Mouse (Mus musculus) embryonic facial prominence, embryonic 11.5 days (tissue): ENCODE data around the gene Aif1l. TPM values are rescaled to one million over a fixed set of nuclear protein-coding genes. Genes with fewer than 3 reads are reported as not detected.

Source experiments
- ATAC-seq: fragments of 200-750 bp; cut with Nextera tagmentation; replicated peaks from 2 replicates; pipeline ENCODE4 v1.8.0; 2017; ENCODE audit warnings: low read depth; ENCODE audit not compliant: insufficient number of reproducible peaks, low FRiP score, low TSS enrichment
- DNase-seq: peaks from one replicate; pipeline ENCODE4 v3.0.0-alpha.2; 2015; ENCODE audit warnings: low spot score
- H3K27ac ChIP-seq: fragments of 300-500 bp; sonication (generic); replicated peaks from 2 replicates; pipeline ENCODE4 v1.5.1; 2014; ENCODE audit warnings: mild to moderate bottlenecking, low read depth, low read length, control low read depth
- H3K27me3 ChIP-seq: fragments of 300-500 bp; sonication (generic); 2 replicates; pipeline ENCODE4 v1.6.1; 2014; ENCODE audit warnings: mild to moderate bottlenecking, low read length, moderate library complexity, mixed read lengths; ENCODE audit not compliant: control insufficient read depth, insufficient read depth
- H3K36me3 ChIP-seq: fragments of 300-500 bp; sonication (generic); replicated peaks from 2 replicates; pipeline ENCODE4 v1.6.1; 2014; ENCODE audit warnings: low read depth, mild to moderate bottlenecking, low read length, moderate library complexity, mixed read lengths; ENCODE audit not compliant: control insufficient read depth, insufficient read depth
- H3K4me1 ChIP-seq: fragments of 300-500 bp; sonication (generic); 2 replicates; pipeline ENCODE4 v1.6.1; 2014; ENCODE audit warnings: low read length, mixed read lengths; ENCODE audit not compliant: control insufficient read depth, insufficient read depth
- H3K4me2 ChIP-seq: fragments of 300-500 bp; sonication (generic); 2 replicates; pipeline ENCODE4 v1.6.1; 2014; ENCODE audit warnings: low read depth, mild to moderate bottlenecking, control low read depth, low read length, moderate library complexity
- H3K4me3 ChIP-seq: fragments of 300-500 bp; sonication (generic); 2 replicates; pipeline ENCODE4 v1.5.1; 2014; ENCODE audit warnings: low read depth, low read length, control low read depth
- H3K9ac ChIP-seq: fragments of 300-500 bp; sonication (generic); replicated peaks from 2 replicates; pipeline ENCODE4 v1.6.1; 2014; ENCODE audit warnings: mild to moderate bottlenecking, control low read depth, low read length
- H3K9me3 ChIP-seq: fragments of 300-500 bp; sonication (generic); replicated peaks from 2 replicates; pipeline ENCODE4 v1.6.1; 2016; ENCODE audit warnings: mild to moderate bottlenecking, low read length, inconsistent platforms, mixed read lengths; ENCODE audit not compliant: control insufficient read depth
- WGBS: fragments of 180-500 bp; shearing (Covaris S2); extraction: QIAGEN DNeasy Blood & Tissue Kit; methylation state at CpG from one replicate; pipeline ENCODE4 v1.1.7; 2014; 5-methylcytosine and 5-hydroxymethylcytosine counted together
- polyA plus RNA-seq: library from polyadenylated mRNA; unstranded; fragments of >200 nt; fragmentation: Nextera tagmentation; extraction: Ambion mirVana; gene quantifications from 2 replicates; pipeline ENCODE4 v1.2.1, GENCODE M21; 2014

Gene Aif1l
- polyA plus RNA-seq, 1 experiment from 2014 or later: 83.5 TPM

DNA sequence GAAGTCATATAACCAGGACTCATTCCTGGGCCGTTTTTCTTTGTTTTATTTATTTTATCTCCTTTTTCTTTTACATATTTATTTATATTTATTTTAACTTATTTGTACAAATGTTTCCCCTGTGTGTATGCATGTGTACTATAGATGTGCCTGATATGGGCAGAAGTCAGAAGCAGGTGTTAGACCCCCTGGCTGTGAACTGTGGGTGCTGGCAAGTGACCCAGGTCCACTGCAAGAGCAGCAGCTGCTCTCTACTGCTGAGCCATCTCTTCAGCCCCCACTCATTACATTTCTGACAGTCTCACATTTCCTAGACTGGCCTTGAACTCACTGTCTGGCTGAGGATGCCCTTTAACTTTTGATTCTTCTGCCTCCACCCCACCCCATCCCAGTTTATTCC lies 11.6 kb upstream of the Aif1l start:
- no peak overlapping the region for H3K4me3 ChIP-seq
- no peak for DNase-seq
- H3K27ac ChIP-seq: no peak overlapping the region
- WGBS: 91% methylated on average over 1 of the region's 1 CpGs
- no peaks in the 10 kb centered on the region for H3K27me3 ChIP-seq
- H3K36me3 ChIP-seq: no peaks in the 10 kb centered on the region
- no peaks in the 10 kb centered on the region for H3K4me1 ChIP-seq
- no peak overlapping the region for H3K9ac ChIP-seq
- no peaks in the 10 kb centered on the region for H3K9me3 ChIP-seq
- H3K4me2 ChIP-seq: no peak overlapping the region
- ATAC-seq: no peak

DNA sequence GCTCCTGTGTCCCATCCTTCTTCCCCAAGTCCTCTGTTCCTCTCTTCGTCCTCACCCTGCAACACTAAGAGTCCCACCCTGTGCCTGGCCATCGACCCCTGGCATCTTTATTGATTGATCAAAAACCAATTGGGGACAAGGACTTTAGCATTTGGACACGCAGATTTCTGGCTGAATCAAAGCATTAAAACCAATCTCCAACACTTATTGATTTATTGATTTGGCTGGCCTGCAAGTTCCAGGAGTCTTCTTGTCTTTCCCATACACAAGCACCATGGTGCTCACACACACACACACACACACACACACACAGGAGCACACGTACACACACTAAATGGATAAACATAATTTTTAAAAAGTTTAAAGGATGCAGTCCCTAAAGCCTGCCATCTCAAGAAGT lies 6.9 kb upstream of the Aif1l start:
- Histone ChIP-seq H3K4me3 (no peak overlapping the region), H3K36me3 (no peaks in the 10 kb centered on the region), H3K4me1 (no peaks in the 10 kb centered on the region), H3K9ac (no peak overlapping the region), H3K27me3 (no peaks in the 10 kb centered on the region), H3K27ac (no peak overlapping the region), H3K9me3 (no peaks in the 10 kb centered on the region), H3K4me2 (no peak overlapping the region)
- WGBS: 79% methylated on average over 4 of the region's 4 CpGs
- ATAC-seq (no peak), DNase-seq (no peak)

DNA sequence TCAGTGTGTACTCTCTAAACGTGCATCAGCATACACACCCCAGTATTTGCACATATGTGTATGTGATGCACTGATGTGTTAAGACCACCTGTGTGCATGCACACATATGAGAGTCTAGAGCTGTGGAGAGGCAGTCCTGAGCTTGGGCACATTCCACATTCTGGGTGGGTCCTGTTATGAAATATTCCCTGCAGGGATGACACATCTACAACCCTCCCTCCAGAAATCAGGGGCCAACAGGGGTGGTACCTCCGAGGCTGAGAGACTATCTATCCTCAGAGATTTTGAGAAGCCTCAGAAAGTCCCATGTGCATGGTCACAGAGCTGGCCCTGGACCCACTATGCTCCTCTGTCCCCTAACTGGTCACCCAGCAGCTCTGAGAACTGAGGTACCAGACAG lies 4.4 kb upstream of the Aif1l start:
- no peak for DNase-seq
- Histone ChIP-seq H3K4me3 (no peak overlapping the region), H3K4me2 (no peak overlapping the region), H3K27me3 (no peaks in the 10 kb centered on the region), H3K36me3 (no peaks in the 10 kb centered on the region), H3K9me3 (no peaks in the 10 kb centered on the region), H3K27ac (no peak overlapping the region), H3K4me1 (no peaks in the 10 kb centered on the region), H3K9ac (no peak overlapping the region)
- no peak for ATAC-seq
- WGBS: 74% methylated on average over 2 of the region's 2 CpGs

DNA sequence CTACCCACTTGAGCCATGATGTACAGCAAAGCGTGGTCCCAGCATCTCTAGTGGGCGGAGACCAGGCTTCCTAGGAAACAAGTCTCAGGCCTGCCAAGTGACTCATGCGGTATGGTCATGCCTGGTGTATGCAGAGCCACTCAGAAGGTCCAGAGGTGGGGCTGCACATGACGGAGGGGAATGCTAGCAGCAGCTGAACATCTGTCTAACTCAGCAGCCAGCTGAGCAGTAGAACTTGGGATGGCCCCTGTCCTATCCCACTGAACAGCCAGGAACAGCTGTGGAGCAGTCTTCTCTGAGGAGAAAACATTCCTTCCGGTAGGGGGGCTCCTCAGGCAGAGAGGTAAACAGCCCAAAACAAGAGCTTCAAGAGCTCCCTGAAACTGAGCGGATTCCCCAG lies 1.5 kb upstream of the Aif1l start:
- 82% methylated on average over 6 of the region's 6 CpGs for WGBS
- no peak overlapping the region for H3K4me2 ChIP-seq
- H3K4me3 ChIP-seq: no peak overlapping the region
- no peak for DNase-seq
- no peaks in the 10 kb centered on the region for H3K27me3 ChIP-seq
- no peaks in the 10 kb centered on the region; the same call in none of the 2 replicates for H3K36me3 ChIP-seq
- H3K9me3 ChIP-seq: no peaks in the 10 kb centered on the region
- ATAC-seq: no peak
- no peaks in the 10 kb centered on the region for H3K4me1 ChIP-seq
- no peak overlapping the region for H3K27ac ChIP-seq
- no peak overlapping the region for H3K9ac ChIP-seq

DNA sequence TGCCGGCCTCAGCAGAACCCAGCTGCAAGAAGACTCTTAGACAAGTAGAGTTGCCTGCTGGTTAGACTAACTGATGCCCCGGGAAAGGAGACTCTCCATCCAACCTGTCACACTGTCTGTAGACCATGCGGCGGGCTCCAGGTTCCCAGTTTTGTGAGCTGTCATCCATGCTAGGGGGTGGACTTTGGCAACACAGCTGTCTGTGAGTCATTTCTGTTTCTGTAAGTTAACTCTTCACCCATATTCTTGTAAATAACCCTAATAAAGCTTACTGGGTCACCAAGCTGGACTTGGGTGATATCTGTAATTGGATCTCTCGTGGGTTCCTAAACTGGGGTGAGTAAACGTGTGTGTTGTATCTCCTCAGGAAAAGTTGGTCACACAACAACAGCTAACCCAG lies 1.1 kb upstream of the Aif1l start:
- 64% methylated on average over 6 of the region's 6 CpGs for WGBS
- no peak overlapping the region for H3K4me3 ChIP-seq
- no peaks in the 10 kb centered on the region for H3K4me1 ChIP-seq
- DNase-seq (no peak), ATAC-seq (no peak)
- H3K27me3 ChIP-seq: no peaks in the 10 kb centered on the region
- no peak overlapping the region for H3K9ac ChIP-seq
- no peak overlapping the region for H3K4me2 ChIP-seq
- H3K36me3 ChIP-seq: no peaks in the 10 kb centered on the region; the same call in none of the 2 replicates
- H3K9me3 ChIP-seq: no peaks in the 10 kb centered on the region
- no peak overlapping the region for H3K27ac ChIP-seq

DNA sequence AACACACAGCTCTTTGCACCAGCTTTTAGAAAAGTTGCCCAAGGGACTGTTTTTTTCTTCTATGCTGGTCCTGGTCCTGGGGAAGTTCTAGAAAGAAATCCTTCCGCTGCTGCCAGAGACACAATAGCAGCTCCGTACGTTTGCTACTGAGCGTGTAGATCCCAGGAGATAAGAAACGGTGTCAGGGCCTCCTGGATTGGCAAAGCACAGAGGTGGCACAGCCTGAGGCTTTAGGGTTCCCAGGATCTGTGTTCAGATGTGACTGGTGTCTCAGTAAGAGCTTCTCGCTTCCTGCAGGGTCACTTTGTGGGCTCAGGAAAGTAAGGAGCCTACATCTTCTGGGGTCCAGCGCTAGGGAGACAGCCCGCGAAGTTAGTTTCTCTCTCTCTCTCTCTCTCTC lies 1.0 kb downstream of the Aif1l start:
- 15% methylated on average over 9 of the region's 9 CpGs for WGBS

DNA sequence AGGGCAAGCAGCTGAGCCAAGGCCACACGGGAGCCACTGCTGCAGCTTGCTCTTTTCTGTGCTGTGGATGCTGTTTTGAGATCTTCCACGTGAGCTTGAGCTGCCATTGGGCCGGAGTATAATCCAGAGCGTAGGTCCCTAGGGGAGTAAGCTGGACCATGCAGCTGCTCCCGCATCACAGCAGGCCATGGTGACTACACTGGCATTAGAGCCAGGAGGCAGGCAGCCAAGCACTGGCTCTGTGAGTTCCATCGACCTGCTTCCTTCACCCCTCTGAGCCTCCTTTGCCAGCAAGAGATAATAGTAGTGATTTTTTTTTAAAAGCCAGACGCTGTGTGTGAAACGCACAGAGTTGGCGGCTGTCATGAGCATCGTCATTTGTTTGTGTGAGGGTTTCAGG lies 2.3 kb downstream of the Aif1l start:
- peak overlapping the region; percentile 25; the same call in 1 of the 2 replicates for H3K9ac ChIP-seq
- H3K9me3 ChIP-seq: no peaks in the 10 kb centered on the region
- no peaks in the 10 kb centered on the region for H3K27me3 ChIP-seq
- no peak overlapping the region for H3K4me3 ChIP-seq
- DNase-seq (no peak), ATAC-seq (no peak)
- H3K36me3 ChIP-seq: no peaks in the 10 kb centered on the region; the same call in none of the 2 replicates
- H3K4me1 ChIP-seq: no peaks in the 10 kb centered on the region
- no peak overlapping the region for H3K27ac ChIP-seq
- 88% methylated on average over 10 of the region's 10 CpGs for WGBS
- no peak overlapping the region for H3K4me2 ChIP-seq

More for the DNA sequence above, 1.0 kb downstream of the Aif1l start:
- H3K4me3 ChIP-seq: peak overlapping the region; percentile 83
- DNase-seq (peak; percentile 46), ATAC-seq (no peak)
- no peak overlapping the region for H3K27ac ChIP-seq
- H3K4me1 ChIP-seq: no peaks in the 10 kb centered on the region
- no peaks in the 10 kb centered on the region; the same call in none of the 2 replicates for H3K36me3 ChIP-seq
- no peaks in the 10 kb centered on the region for H3K27me3 ChIP-seq
- peak overlapping the region; percentile 83 for H3K9ac ChIP-seq
- no peaks in the 10 kb centered on the region for H3K9me3 ChIP-seq
- H3K4me2 ChIP-seq: peak overlapping the region; percentile 90

DNA sequence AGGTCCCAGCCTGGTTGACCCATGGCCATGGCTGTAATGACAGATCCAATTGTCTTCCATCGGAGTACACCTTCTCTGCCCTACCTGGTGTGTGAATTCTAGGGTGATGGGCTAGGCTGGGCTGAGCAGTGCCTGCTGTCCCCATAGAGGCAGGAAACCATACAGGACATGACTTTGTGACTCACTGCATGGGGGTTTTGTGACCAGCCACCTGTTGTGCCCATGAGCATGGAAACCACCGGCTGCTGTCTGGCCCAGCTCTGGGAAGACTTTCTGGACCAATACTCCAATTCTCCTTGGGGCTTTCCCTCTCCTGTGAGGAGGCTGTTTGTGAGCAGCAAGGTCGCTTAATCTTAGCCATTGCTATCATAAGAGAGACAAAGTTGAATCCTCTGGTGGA lies 2.8 kb downstream of the Aif1l start:
- H3K36me3 ChIP-seq: no peaks in the 10 kb centered on the region; the same call in none of the 2 replicates
- ATAC-seq: no peak
- H3K27me3 ChIP-seq: no peaks in the 10 kb centered on the region
- 90% methylated on average over 3 of the region's 3 CpGs for WGBS
- no peak overlapping the region for H3K9ac ChIP-seq
- no peaks in the 10 kb centered on the region for H3K9me3 ChIP-seq
- DNase-seq: no peak
- no peak overlapping the region for H3K27ac ChIP-seq
- H3K4me3 ChIP-seq: no peak overlapping the region
- no peaks in the 10 kb centered on the region for H3K4me1 ChIP-seq
- H3K4me2 ChIP-seq: no peak overlapping the region
